Mouse (Mus musculus) spleen, adult 2 months (tissue): ENCODE results near the gene Psme3.

Experiments
- CTCF ChIP-seq: fragments of 200-500 bp; IDR thresholded peaks from 2 replicates; pipeline ENCODE4 v1.5.1; 2011; ENCODE audit warnings: mild to moderate bottlenecking, inconsistent platforms; ENCODE audit not compliant: insufficient read depth, insufficient read length, insufficient replicate concordance; ENCODE audit errors: extremely low read depth
- POLR2A ChIP-seq: fragments of 200-500 bp; IDR thresholded peaks from 2 replicates; pipeline ENCODE4 v1.6.1; 2011; ENCODE audit warnings: low read depth, low read length, inconsistent platforms

DNA sequence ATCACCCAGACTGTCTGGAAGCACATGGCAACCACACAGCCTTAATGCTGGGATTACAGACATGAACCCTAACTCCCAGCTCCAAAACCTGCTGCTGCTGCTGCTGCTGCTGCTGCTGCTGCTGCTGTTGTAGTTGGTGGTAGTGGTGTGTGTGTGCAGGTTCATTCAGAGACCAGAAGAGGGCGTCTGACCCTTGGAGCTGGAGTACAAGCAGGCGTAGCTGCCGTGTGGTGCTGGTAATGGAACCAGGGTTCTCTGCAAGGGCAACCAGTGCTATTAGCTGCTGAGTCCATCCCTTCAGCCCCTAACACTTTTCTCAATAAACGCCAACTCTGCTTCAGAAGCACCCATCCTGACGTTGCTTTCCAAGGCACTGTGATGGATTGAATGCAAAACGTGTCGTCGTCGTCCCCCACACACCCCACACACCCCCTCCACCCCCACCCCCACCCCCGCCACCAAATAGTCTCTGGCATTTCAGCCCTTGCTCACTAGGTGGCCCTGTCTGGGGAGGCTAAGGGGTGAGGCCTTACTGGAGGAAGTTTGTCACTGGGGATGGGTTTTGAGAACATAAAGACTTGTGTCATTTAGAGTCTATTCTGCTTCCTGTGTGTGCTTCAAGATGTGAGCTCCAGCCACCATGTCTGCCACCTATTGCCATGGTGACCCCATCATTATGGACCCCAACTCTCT lies 31.2 kb downstream of the Psme3 start:
- TF ChIP-seq POLR2A: no peak
- TF ChIP-seq CTCF: no peak
